Mouse (Mus musculus) forebrain, embryonic 15.5 days (tissue): ENCODE results near the gene P4ha1. TPM values are rescaled to one million over a fixed set of nuclear protein-coding genes. Genes with fewer than 3 reads are reported as not detected.

Experiments
- polyA plus RNA-seq: library from polyadenylated mRNA; unstranded; fragments of >200 nt; fragmentation: Nextera tagmentation; extraction: Ambion mirVana; gene quantifications from 2 replicates; pipeline ENCODE4 v1.2.1, GENCODE M21; 2015

Gene P4ha1
- polyA plus RNA-seq, 1 experiment from 2014 or later: 34.7 TPM

Other genes starting within 250 kb of the P4ha1 start
- gene Sept10, start 101.4 kb upstream of the P4ha1 start, polyA plus RNA-seq: 25.2 and 25.8 TPM in 2 replicates
- 16.2 and 17.8 TPM in 2 replicates for gene Sowahc, start 101.3 kb upstream of the P4ha1 start, polyA plus RNA-seq
- gene Gm10273, start 72.3 kb downstream of the P4ha1 start, polyA plus RNA-seq: 5.4 TPM in 1 of 2 replicates, not detected in the other
- gene Pla2g12b, start 80.4 kb downstream of the P4ha1 start, polyA plus RNA-seq: not detected in 2 replicates
- gene Oit3, start 118.5 kb downstream of the P4ha1 start, polyA plus RNA-seq: 0.15 and 0.19 TPM in 2 replicates